Mouse (Mus musculus) large intestine, adult 2 months (tissue): ENCODE results near the gene Gm13279. TPM values are rescaled to one million over a fixed set of nuclear protein-coding genes. Genes with fewer than 3 reads are reported as not detected.
"Not testable (repeated sequence)": the region's sequence is repeated elsewhere in the genome, so short reads cannot be mapped to it uniquely, and the experiment has no call there.

Experiments
- DNase-seq: peaks from one replicate; pipeline ENCODE4 v3.0.0-alpha.2; 2012; ENCODE audit warnings: low read depth, low spot score
- WGBS: fragments of 180-500 bp; shearing (Covaris S2); methylation state at CpG from one replicate; pipeline ENCODE4 v1.1.7; 2018; 5-methylcytosine and 5-hydroxymethylcytosine counted together
- polyA plus RNA-seq: library from polyadenylated mRNA; depleted of rRNA; stranded (reverse); fragments of >200 nt; gene quantifications from 2 replicates; pipeline ENCODE4 v1.2.3, GENCODE M21; 2012; rRNA removed

Gene Gm13279
- polyA plus RNA-seq, 1 experiment = not detected

DNA sequence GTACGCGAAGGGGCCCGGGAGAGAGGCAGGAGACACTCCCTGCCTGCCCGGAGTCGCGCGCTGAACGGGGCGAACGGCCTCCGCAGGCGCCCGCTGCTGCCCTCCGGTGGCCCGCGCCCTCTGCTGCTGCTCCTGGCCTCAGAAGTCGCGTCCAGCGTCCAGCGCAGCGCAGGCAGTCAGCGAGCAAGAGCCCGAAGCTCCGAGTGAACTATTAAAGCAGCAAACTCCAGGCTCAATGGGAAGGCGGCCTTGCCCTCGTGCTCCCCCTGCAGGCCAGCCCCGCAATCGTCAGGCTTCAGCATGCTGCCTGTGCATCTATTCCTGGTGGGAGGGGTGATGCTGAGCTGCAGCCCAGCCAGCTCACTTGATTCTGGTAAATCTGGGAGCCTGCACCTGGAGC lies 5.9 kb upstream of the Gm13279 start, which contains the start of gene Gm13278:
TSS of gene Gm13278 (plus strand) at position 301 of the 400 bp plus-strand sequence.
- DNase-seq = not testable (repeated sequence)
- WGBS = no CpG with 5 or more reads among the region's 28 CpGs

DNA sequence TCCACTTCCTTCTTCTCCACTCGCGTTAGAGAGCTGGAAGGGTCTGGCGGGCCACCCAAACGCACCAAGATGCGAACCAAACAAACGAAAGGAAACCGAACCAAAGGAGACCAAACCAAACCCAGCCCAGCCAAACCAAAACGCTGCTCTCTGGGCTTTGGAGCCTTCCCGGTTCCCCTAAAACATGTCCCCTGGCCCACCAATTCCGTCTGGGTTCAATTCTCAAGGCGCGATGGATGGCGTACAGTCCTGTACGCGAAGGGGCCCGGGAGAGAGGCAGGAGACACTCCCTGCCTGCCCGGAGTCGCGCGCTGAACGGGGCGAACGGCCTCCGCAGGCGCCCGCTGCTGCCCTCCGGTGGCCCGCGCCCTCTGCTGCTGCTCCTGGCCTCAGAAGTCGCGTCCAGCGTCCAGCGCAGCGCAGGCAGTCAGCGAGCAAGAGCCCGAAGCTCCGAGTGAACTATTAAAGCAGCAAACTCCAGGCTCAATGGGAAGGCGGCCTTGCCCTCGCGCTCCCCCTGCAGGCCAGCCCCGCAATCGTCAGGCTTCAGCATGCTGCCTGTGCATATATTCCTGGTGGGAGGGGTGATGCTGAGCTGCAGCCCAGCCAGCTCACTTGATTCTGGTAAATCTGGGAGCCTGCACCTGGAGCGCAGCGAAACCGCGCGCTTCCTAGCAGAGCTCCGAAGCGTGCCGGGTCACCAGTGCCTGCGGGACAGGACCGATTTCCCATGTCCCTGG lies 3.1 kb upstream of the Gm13279 start, which contains the start of gene Gm13275:
TSS of gene Gm13275 (plus strand) at position 552 of the 740 bp plus-strand sequence.
- WGBS = under 1% methylated on average over 15 of the region's 52 CpGs
- not testable (repeated sequence) for DNase-seq

DNA sequence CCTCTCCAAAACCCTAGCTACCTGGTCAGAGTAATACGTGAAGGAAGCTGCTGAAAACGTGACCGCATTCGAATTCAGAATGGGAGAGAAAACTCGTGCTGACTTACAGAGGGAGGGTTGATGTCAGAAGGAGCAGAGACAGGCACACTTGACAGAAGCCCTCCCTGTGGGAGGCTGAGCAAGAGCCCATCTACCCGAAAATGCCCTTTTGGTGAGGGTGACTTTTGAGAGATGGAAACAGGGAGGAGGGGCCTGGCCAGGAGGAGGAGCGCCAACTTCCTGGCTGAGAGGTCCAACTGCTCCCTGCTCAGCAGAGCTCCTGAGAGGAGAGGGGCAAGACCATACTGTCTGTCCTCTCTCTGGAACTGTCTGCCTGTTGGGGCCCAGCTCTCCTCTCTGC lies 2.2 kb downstream of the Gm13279 start, which contains the start of gene Gm13285:
TSS of gene Gm13285 (plus strand) at position 301 of the 400 bp plus-strand sequence.
- not testable (repeated sequence) for DNase-seq
- WGBS = 16% methylated on average over 6 of the region's 7 CpGs

DNA sequence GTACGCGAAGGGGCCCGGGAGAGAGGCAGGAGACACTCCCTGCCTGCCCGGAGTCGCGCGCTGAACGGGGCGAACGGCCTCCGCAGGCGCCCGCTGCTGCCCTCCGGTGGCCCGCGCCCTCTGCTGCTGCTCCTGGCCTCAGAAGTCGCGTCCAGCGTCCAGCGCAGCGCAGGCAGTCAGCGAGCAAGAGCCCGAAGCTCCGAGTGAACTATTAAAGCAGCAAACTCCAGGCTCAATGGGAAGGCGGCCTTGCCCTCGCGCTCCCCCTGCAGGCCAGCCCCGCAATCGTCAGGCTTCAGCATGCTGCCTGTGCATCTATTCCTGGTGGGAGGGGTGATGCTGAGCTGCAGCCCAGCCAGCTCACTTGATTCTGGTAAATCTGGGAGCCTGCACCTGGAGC lies 5.8 kb downstream of the Gm13279 start, which contains the start of gene Gm13287:
TSS of gene Gm13287 (plus strand) at position 301 of the 400 bp plus-strand sequence.
- no CpG with 5 or more reads among the region's 29 CpGs for WGBS
- not testable (repeated sequence) for DNase-seq

DNA sequence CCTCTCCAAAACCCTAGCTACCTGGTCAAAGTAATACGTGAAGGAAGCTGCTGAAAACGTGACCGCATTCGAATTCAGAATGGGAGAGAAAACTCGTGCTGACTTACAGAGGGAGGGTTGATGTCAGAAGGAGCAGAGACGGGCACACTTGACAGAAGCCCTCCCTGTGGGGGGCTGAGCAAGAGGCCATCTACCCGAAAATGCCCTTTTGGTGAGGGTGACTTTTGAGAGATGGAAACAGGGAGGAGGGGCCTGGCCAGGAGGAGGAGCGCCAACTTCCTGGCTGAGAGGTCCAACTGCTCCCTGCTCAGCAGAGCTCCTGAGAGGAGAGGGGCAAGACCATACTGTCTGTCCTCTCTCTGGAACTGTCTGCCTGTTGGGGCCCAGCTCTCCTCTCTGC lies 8.0 kb downstream of the Gm13279 start, which contains the start of gene Gm13288:
TSS of gene Gm13288 (plus strand) at position 301 of the 400 bp plus-strand sequence.
- not testable (repeated sequence) for DNase-seq
- no CpG with 5 or more reads among the region's 8 CpGs for WGBS

DNA sequence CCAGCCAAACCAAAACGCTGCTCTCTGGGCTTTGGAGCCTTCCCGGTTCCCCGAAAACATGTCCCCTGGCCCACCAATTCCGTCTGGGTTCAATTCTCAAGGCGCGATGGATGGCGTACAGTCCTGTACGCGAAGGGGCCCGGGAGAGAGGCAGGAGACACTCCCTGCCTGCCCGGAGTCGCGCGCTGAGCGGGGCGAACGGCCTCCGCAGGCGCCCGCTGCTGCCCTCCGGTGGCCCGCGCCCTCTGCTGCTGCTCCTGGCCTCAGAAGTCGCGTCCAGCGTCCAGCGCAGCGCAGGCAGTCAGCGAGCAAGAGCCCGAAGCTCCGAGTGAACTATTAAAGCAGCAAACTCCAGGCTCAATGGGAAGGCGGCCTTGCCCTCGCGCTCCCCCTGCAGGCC lies 8.6 kb downstream of the Gm13279 start:
- under 1% methylated on average over 13 of the region's 34 CpGs for WGBS
- not testable (repeated sequence) for DNase-seq

DNA sequence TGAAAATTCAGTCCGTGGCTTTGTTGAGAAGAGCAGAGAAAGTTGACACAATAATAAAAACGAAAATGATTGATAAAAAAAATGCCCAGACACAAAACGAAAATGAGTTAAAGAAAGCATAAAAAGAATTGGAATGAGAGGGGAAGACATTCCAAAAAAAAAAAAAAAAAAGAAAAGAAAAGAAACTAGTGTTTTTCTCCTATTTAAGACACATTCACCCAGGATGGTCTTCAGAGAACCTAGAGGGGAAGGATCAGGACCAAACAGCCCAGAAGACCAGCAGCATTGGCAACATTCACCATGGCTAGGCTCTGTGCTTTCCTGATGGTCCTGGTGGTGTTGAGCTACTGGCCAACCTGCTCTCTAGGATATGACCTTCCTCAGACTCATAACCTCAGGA lies 18.7 kb downstream of the Gm13279 start, which contains the start of gene Ifna7:
TSS of gene Ifna7 (plus strand) at position 301 of the 400 bp plus-strand sequence.
- 58% methylated on average over 3 of the region's 3 CpGs for WGBS
- no peak for DNase-seq

DNA sequence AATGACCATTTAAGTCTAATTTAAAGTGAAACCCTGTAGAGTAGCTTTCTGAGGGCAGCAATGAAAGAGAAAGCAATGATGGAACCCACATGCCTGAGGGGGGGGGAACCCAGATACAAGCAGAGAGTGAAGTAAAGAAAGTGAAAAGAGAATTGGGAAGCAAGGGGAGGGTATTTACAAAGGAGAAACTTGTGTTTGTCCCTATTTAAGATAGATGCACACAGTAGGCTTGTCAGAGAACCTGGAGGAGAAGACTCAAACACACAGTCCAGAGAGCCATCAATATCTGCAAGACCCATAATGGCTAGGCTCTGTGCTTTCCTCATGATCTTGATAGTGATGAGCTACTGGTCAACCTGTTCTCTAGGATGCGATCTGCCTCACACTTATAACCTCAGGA lies 22.5 kb downstream of the Gm13279 start, which contains the start of gene Ifna11:
TSS of gene Ifna11 (plus strand) at position 301 of the 400 bp plus-strand sequence.
- DNase-seq = no peak
- WGBS = 84% methylated on average over 1 of the region's 1 CpGs

DNA sequence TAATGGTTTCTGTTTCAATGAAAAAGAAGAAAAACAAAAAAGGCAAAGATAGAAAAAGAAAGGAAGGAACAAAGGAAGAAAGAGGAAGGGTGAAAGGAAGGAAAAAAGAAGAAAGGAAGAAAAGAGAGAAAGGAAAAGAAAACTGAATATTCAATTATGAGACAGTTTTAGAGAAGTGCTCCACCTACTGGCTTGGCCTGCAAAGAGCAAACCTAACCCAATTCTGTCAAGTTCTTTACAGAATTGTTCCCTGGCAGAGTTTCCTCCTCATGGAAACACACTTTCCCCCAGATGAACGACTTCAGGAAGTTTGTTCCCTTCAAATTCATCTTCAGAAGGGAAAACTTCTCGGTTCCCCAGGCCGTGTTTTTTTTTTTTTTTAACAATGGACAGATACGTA lies 25.8 kb downstream of the Gm13279 start:
- 30% methylated on average over 4 of the region's 4 CpGs for WGBS
- DNase-seq = no peak

DNA sequence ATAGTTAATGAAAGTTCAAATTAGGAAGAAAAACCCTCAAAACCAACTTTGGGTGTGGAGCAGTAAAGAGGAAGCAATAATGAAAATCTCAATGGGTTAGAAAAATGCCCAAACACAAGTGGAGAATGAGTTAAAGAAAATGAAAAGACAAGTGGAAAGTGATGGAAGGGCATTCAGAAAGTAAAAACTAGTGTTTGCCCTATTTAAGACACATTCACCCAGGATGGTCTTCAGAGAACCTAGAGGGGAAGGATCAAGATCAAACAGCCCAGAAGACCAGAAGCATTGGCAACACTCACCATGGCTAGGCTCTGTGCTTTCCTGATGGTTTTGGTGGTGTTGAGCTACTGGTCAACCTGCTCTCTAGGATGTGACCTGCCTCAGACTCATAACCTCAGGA lies 29.9 kb downstream of the Gm13279 start, which contains the start of gene Ifna6:
TSS of gene Ifna6 (plus strand) at position 301 of the 400 bp plus-strand sequence.
- DNase-seq = not testable (repeated sequence)

DNA sequence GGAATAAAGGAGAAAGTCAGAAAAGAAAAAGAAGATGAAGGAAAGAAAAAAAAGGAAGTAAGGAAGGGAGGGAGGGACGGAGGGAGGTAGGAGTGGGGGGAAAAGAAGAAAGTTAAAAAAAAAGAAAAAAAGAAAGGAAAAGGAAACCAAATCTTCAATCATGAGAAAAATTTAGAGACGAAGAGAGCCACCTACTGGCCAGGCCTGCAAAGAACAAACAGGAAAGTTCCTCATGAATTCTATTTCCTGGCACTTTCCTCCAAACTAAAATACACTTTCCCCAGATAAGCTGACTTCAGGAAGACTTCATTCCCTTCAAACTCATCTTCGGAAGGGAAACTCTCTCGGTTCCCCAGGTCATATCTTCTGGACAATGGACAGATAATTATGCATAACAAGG lies 33.3 kb downstream of the Gm13279 start:
- WGBS = 41% methylated on average over 4 of the region's 4 CpGs
- DNase-seq = no peak

DNA sequence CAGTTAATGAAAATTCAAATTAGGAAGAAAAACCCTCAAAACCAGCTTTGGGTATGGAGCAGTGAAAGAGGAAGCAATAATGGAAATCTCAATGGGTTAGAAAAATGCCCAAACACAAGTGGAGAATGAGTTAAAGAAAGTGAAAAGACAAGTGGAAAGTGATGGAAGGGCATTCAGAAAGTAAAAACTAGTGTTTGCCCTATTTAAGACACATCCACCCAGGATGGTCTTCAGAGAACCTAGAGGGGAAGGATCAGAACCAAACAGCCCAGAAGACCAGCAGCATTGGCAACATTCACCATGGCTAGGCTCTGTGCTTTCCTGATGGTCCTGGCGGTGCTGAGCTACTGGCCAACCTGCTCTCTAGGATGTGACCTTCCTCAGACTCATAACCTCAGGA lies 38.0 kb downstream of the Gm13279 start, which contains the start of gene Ifna5:
TSS of gene Ifna5 (plus strand) at position 301 of the 400 bp plus-strand sequence.
- 74% methylated on average over 1 of the region's 1 CpGs for WGBS
- not testable (repeated sequence) for DNase-seq

DNA sequence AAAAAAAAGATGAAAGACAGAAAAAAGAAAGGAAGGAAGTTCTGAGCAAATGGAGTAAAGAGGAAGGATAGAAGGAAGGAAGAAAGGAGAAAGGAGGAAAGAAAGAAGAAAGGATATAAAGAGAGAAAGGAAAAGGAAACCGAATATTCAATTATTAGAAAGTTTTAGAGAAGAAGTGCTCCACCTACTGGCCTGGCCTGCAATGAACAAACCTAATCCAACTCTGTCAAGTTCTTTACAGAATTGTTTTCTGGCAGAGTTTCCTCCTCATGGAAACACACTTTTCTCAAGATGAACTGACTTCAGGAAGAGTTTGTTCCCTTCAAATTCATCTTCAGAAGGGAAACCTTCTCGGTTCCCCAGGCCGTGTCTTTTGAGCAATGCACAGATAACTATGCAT lies 41.6 kb downstream of the Gm13279 start:
- no peak for DNase-seq
- whole genome bisulfite sequencing = 36% methylated on average over 3 of the region's 3 CpGs

DNA sequence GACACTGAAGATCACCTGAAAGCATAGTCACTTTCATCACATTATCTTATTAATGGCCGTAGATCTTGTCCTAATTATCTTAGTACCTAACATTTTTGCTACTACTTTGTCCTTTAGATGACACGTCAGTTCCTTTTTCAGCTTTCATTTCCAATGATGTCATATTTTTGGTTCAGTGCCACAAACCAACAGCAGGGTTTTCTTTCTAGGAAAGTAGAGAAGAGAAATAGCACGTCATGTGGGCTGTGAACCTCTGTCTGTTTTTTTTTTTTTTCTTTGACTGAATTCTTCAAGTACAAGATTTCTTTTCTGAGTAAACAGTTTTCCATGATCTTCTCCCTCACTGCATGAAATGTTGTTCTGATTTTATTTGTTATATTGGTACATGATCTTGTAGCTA lies 42.9 kb downstream of the Gm13279 start:
- no peak for DNase-seq
- WGBS = 49% methylated on average over 3 of the region's 3 CpGs

DNA sequence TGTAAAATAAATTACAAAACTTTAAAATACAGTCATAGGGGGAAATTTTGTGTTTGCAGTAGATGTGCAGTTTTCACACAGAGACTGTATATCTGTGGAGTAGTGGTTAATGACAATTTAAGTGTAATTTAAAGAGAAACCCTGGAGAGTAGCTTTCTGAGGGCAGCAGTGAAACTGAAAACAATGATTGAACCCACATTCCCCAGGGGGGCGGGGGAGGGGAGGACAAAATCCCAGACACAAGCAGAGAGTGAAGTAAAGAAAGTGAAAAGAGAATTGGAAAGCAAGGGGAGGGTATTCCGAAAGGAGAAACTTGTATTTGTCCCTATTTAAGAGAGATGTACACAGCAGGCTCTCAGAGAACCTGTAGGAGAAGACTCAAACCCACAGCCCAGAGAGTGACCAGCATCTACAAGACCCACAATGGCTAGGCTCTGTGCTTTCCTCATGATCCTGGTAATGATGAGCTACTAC lies 44.3 kb downstream of the Gm13279 start, which contains the start of gene Ifna4:
TSS of gene Ifna4 (plus strand) at position 424 of the 474 bp plus-strand sequence.
- WGBS = 52% methylated on average over 2 of the region's 2 CpGs
- DNase-seq = no peak

DNA sequence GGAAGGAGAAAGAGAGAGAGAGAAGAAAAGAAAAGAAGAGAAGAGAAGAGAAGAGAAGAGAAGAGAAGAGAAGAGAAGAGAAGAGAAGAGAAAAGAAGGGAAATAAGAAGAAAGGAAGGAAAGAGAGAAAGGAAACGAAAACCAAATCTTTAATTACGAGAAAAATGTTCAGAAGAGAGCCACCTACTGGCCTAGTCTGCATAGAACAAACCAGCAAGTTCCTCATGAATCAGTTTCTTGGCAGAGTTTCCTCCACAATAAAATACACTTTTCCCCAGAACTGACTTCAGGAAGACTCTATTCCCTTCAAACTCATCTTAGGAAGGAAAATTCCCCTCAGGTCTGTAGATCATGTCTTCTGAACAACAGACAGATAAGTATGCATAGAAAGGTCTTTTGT lies 48.1 kb downstream of the Gm13279 start:
- WGBS = 44% methylated on average over 2 of the region's 2 CpGs
- DNase-seq = no peak

Other genes with a start within 250 kb of the Gm13279 start
- not detected in 2 replicates for gene Ifna15, start 239.2 kb upstream of the Gm13279 start, polyA plus RNA-seq
- gene Ifna14, start 225.6 kb upstream of the Gm13279 start, polyA plus RNA-seq = not detected in 2 replicates
- gene Ifna9, start 205.0 kb upstream of the Gm13279 start, polyA plus RNA-seq = not detected in 2 replicates
- not detected in 2 replicates for gene Ifna12, start 194.0 kb upstream of the Gm13279 start, polyA plus RNA-seq
- gene C87499, start 163.0 kb upstream of the Gm13279 start, polyA plus RNA-seq = not detected in 2 replicates
- not detected in 2 replicates for gene Ifna13, start 152.9 kb upstream of the Gm13279 start, polyA plus RNA-seq
- gene Ifna16, start 120.5 kb upstream of the Gm13279 start, polyA plus RNA-seq = not detected in 2 replicates
- gene Ifna2, start 113.5 kb upstream of the Gm13279 start, polyA plus RNA-seq = not detected in 2 replicates
- gene Ifnab, start 106.0 kb upstream of the Gm13279 start, polyA plus RNA-seq = not detected in 2 replicates
- gene Gm26566, start 75.6 kb upstream of the Gm13279 start, polyA plus RNA-seq = 0.15 and 0.21 TPM in 2 replicates
- gene Klhl9, start 74.9 kb upstream of the Gm13279 start, polyA plus RNA-seq = 7.2 and 12.3 TPM in 2 replicates
- not detected in 2 replicates for gene Gm13271, start 42.5 kb upstream of the Gm13279 start, polyA plus RNA-seq
- gene Gm13283, start 37.3 kb upstream of the Gm13279 start, polyA plus RNA-seq = not detected in 2 replicates
- not detected in 2 replicates for gene Gm13290, start 23.6 kb upstream of the Gm13279 start, polyA plus RNA-seq
- gene Gm13289, start 20.5 kb upstream of the Gm13279 start, polyA plus RNA-seq = not detected in 2 replicates
- not detected in 2 replicates for gene Gm13272, start 17.5 kb upstream of the Gm13279 start, polyA plus RNA-seq
- not detected in 2 replicates for gene Ifnz, start 15.3 kb upstream of the Gm13279 start, polyA plus RNA-seq
- not detected in 2 replicates for gene Gm13276, start 11.7 kb upstream of the Gm13279 start, polyA plus RNA-seq
- gene Gm13277, start 8.8 kb upstream of the Gm13279 start, polyA plus RNA-seq = not detected in 2 replicates
- gene Gm13278, start 5.8 kb upstream of the Gm13279 start, polyA plus RNA-seq = not detected in 2 replicates
- gene Gm13275, start 2.9 kb upstream of the Gm13279 start, polyA plus RNA-seq = not detected in 2 replicates
- not detected in 2 replicates for gene Gm13285, start 2.3 kb downstream of the Gm13279 start, polyA plus RNA-seq
- not detected in 2 replicates for gene Gm13287, start 5.9 kb downstream of the Gm13279 start, polyA plus RNA-seq
- gene Gm13288, start 8.1 kb downstream of the Gm13279 start, polyA plus RNA-seq = not detected in 2 replicates
- not detected in 2 replicates for gene Ifna7, start 18.8 kb downstream of the Gm13279 start, polyA plus RNA-seq
- gene Ifna11, start 22.6 kb downstream of the Gm13279 start, polyA plus RNA-seq = not detected in 2 replicates
- not detected in 2 replicates for gene Ifna6, start 30.0 kb downstream of the Gm13279 start, polyA plus RNA-seq
- gene Ifna5, start 38.1 kb downstream of the Gm13279 start, polyA plus RNA-seq = not detected in 2 replicates
- not detected in 2 replicates for gene Ifna4, start 44.5 kb downstream of the Gm13279 start, polyA plus RNA-seq
- not detected in 2 replicates for gene Ifna1, start 52.7 kb downstream of the Gm13279 start, polyA plus RNA-seq
- gene Ifne, start 82.8 kb downstream of the Gm13279 start, polyA plus RNA-seq = not detected in 2 replicates